Mouse (Mus musculus) CH12.LX (cell line): ENCODE data around the gene Cotl1.

ENCODE experiments used
- CHD2 ChIP-seq: IDR thresholded peaks from 2 replicates; pipeline ENCODE4 v1.6.1; 2011; ENCODE audit warnings: low read length, improper control_type of control experiment
- CTCF ChIP-seq, 2 experiments: IDR thresholded peaks in 1 of 2; conservative IDR thresholded peaks in 1 of 2; 2 replicates each; pipeline ENCODE4 v1.5.1; 2011 to 2012; ENCODE audit warnings: low read depth in 2 of 2, low read length in 2 of 2, improper control_type of control experiment in 1 of 2, inconsistent platforms in 1 of 2, mild to moderate bottlenecking in 1 of 2, moderate library complexity in 1 of 2
- ELF1 ChIP-seq: IDR thresholded peaks from 2 replicates; pipeline ENCODE4 v1.6.1; 2014; ENCODE audit warnings: low read depth, mild to moderate bottlenecking, inconsistent platforms, low read length, improper control_type of control experiment
- EP300 ChIP-seq: IDR thresholded peaks from 2 replicates; pipeline ENCODE4 v1.6.1; 2011; ENCODE audit warnings: low read length, improper control_type of control experiment
- ETS1 ChIP-seq: conservative IDR thresholded peaks from 2 replicates; pipeline ENCODE4 v1.6.1; 2012; ENCODE audit warnings: low read depth, mild to moderate bottlenecking, inconsistent platforms, low read length, improper control_type of control experiment, moderate library complexity
- HCFC1 ChIP-seq: IDR thresholded peaks from 2 replicates; pipeline ENCODE4 v1.6.1; 2012; ENCODE audit warnings: low read depth, mild to moderate bottlenecking, inconsistent platforms, low read length, improper control_type of control experiment
- MAFK ChIP-seq: IDR thresholded peaks from 2 replicates; pipeline ENCODE4 v1.6.1; 2011; ENCODE audit warnings: low read length, improper control_type of control experiment; ENCODE audit not compliant: insufficient replicate concordance
- MAX ChIP-seq: IDR thresholded peaks from 2 replicates; pipeline ENCODE4 v1.6.1; 2011; ENCODE audit warnings: low read length, improper control_type of control experiment
- MXI1 ChIP-seq: IDR thresholded peaks from 2 replicates; pipeline ENCODE4 v1.6.1; 2011; ENCODE audit warnings: mild to moderate bottlenecking, low read depth, low read length, improper control_type of control experiment
- NRF1 ChIP-seq: IDR thresholded peaks from 2 replicates; pipeline ENCODE4 v1.6.1; 2014; ENCODE audit warnings: low read depth, mild to moderate bottlenecking, inconsistent platforms, low read length, improper control_type of control experiment, moderate library complexity
- POLR2A ChIP-seq: IDR thresholded peaks from 2 replicates; pipeline ENCODE4 v1.6.1; 2011; ENCODE audit warnings: low read depth, mild to moderate bottlenecking, improper control_type of control experiment, low read length
- RCOR1 ChIP-seq: conservative IDR thresholded peaks from 2 replicates; pipeline ENCODE4 v1.6.1; 2012; ENCODE audit warnings: low read depth, mild to moderate bottlenecking, inconsistent platforms, low read length, improper control_type of control experiment
- TCF12 ChIP-seq: IDR thresholded peaks from 2 replicates; pipeline ENCODE4 v1.6.1; 2014; ENCODE audit warnings: low read depth, mild to moderate bottlenecking, inconsistent platforms, low read length, improper control_type of control experiment
- ZC3H11A ChIP-seq: IDR thresholded peaks from 2 replicates; pipeline ENCODE4 v1.6.1; 2012; ENCODE audit warnings: low read depth, mild to moderate bottlenecking, inconsistent platforms, low read length, improper control_type of control experiment

GRCm38 (mm10) chr8:119840905-119841411 is 614 bp upstream of the Cotl1 start:
- TF ChIP-seq POLR2A = no peak
- TF ChIP-seq CTCF (conservative IDR thresholded peaks at IDR 0.05 in 1 of 2, IDR thresholded peaks at IDR 0.05 in 1 of 2; ENCODE audit: low read depth in 2 of 2, low read length in 2 of 2) = no peak
- TF ChIP-seq ELF1 = no peak
- TF ChIP-seq ETS1 = no peak
- no peak for TF ChIP-seq TCF12
- TF ChIP-seq NRF1 = no peak
- no peak for TF ChIP-seq RCOR1
- no peak for TF ChIP-seq MXI1
- no peak for TF ChIP-seq MAFK
- no peak for TF ChIP-seq ZC3H11A
- no peak for TF ChIP-seq MAX
- no peak for TF ChIP-seq HCFC1
- TF ChIP-seq EP300 = no peak
- no peak for TF ChIP-seq CHD2
